Mouse (Mus musculus): ENCODE results near the gene Tbx6.
"Not testable (repeated sequence)": the region's sequence is repeated elsewhere in the genome, so short reads cannot be mapped to it uniquely, and the experiment has no call there.

Gene Tbx6

DNA sequence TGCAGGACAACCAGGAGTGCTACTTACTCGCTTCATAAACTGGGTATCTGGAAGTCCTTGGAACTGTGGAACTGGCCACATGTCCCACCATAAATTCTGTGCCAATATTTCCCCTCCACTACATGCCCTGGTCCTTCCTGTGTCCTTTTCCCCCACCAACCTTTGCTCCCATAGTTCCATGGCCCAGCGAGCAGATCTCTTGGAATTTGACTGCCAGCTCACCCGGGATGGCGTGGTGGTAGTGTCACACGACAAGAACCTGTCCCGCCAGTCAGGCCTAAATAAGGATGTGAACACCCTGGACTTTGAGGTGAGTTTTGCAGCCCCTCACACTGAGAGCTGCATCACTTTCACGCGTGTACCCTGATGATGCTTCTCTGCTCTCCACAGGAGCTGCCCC is 14.3 kb upstream of the Tbx6 start:
- in situ Hi-C loops (cut with MboI, MseI), result no loop called here

DNA sequence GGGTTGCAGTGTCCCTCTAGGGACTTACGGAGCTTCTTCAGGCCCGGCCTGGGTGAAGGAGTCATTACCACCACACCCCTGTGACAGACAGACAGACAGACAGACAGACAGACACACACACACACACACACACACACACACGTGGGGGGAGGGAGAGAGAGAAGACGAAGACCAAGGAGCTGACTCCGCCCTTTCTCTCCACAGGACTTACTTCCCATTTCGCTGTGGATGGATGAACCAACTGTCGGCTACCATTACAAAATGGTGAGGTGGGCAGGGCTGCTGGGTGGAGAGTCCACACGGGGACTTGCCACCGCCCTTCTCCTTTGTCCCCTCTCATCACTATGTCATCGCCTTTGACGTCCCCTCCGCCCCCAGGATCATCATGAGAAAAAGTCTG is 10.5 kb upstream of the Tbx6 start:
- in situ Hi-C loops (cut with MboI, MseI), result no loop called here

DNA sequence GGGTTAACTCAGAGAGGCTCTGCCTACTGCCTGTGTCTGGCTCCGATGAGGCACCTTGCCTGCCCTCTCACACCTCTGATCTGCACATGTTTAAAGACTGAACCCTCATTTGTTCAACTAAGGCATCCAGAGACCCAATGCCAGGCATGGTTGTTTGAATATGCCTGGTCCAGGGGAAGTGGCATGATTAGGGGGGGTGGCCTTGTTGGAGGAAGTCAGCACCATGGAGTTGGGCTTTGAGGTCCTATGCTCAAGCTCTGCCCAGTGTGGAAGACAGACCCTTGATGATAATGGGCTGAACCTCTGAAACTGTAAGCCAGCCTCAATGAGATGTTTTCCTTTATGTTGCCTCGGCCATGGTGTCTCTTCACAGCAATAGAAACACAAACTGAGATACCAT is 7.9 kb upstream of the Tbx6 start:
- in situ Hi-C loops (cut with MboI, MseI), result no loop called here

DNA sequence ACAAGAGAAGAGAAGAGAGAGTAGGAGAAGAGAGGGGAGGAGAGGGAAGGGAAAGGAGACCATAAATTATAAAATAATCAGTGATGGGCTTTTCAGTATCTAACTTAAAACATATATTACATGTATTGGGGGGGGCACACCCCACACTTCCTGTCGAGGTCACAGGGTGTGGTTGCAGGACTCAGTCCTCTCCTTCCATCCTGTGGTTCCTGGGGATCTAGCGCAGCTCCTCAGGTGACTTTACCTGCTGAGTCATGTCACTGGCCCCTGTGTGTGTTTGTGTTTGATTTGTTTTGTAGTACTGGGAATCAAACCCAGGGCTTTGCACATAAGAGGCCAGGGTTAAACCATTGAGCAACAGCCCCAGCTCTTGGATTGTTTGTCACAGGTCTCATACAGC is 6.8 kb upstream of the Tbx6 start:
- in situ Hi-C loops (cut with MboI, MseI), result no loop called here

DNA sequence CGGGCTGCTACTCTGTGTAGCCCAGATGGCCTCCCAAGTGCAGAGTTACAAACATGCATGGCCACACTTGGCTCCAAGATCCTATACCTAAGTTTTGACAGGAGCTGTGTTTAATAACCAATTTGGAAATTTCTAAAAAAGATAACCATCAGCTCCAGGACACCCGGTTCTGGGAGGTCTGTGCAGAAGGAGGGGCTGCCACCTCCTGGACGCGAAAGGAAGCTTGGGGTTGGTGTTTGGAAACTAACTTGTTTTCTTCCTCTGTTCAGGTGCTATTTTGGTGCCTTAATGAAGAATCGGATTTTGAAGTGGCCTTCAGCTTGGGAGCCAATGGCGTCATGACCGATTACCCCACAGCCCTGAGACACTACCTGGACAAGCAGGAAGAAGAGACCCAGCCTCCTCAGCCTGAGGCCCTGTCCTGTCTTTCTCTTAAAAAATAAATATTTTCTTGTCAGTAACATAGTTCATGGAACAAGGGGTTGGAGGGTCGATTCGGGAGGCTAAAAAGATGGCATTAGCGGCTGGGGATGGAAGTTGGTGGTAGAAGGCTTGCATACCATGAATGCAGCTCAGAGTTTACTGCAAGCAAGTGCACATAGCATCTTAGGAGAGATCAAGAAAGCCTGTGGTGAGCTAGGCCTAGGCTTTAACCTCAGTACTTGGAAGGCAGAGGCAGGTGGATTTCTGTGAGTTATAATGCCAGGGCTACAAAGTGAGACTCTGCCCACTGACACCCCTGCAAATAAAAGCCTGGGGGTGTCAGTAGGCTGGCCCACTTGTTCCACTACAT is 5.9 kb upstream of the Tbx6 start:
- in situ Hi-C loops (cut with MboI, MseI), result no loop called here

DNA sequence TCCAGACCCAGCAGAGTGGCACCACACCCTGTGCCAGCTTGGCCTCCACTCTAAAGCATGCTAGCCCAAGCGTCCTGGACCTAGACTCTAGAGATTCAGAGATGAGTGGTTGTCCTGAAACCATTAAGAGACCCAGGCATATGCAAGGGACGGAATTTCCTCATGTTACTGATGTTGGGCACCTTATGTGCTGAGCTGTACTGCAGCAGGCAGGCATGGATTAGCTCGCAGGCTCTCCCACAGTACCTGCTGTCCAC is 5.4 kb upstream of the Tbx6 start:
- in situ Hi-C loops (cut with MboI, MseI), result no loop called here

DNA sequence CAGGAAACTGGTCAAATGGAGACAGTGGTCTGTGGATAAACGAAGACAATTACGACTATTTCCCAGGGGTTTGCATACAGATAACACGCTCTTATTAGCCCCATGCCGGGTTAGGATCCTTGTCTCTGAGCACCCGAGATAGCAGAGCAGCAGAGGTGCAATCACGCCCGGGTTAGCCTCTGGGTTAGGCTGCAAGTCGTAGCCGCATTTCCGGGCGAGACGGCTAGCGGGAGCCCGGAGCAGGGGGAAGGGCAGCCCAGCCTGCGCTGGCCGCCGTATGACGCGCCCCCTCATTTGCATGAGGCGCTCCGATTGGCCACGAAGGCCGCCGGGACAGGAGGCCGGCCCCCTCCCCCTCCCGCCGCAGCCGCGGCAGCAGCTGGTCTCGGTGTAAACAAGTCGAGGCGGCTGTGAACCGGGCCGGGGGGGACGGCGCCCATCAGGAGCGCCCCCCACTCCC is 4.7 kb upstream of the Tbx6 start, which contains the start of gene Ypel3:
Ypel3 (plus strand) TSS at position 358 of the 460 bp plus-strand sequence.
- in situ Hi-C loops (cut with MboI, MseI), result no loop called here

DNA sequence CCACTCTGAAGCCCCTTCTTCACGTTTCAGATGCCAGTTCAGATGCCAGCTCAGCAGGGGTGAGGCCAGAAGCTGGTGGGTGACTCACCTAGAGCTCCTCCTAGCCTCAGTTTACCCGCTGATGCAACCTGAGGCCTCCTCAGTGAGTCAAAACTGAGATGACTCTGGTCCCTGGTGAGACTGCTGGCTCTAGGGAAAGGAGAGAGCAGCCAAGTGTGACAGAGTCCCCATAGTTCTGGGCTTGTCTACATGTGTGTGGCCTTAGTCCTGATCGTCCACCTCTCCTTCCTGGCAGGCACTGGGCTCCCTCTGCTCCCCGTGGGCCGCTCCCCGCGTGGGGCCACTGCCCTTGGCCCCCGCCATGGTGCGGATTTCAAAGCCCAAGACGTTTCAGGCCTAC is 3.8 kb upstream of the Tbx6 start:
- in situ Hi-C loops (cut with MboI, MseI), result no loop called here

DNA sequence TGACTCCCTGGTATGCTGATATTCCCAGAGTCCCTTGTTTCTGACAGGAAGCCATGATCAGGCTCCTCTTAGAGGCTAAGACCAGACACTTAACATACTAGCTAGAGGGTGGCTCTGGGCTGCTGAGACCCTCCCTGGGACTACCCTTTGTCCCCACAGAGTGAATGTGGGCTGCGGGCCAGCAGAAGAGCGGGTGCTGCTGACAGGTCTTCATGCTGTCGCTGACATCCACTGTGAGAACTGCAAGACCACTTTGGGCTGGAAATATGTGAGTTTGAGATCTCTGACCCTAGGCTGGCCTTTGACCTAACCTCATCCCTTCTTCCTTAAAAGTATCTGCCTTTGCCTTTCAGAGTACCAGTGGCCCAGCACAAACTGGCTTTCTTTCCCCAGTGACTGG is 3.1 kb upstream of the Tbx6 start:
- in situ Hi-C loops (cut with MboI, MseI), result no loop called here

DNA sequence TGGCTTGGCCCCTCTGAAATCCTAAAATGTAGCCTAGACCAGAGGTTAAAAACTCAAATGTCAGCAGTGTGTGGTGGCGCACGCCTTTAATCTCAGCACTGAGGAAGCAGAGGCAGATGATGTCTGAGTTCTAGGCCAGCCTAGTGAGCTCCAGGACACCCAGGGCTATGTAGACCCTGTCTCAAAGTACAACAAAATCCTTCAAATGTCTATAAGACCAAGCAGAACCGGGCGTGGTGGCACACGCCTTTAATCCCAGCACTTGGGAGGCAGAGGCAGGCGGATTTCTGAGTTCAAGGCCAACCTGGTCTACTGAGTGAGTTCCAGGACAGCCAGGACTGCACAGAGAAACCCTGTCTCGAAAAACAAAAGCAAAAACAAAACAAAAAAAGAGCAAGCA is 2.2 kb upstream of the Tbx6 start:
- in situ Hi-C loops (cut with MboI, MseI), result not testable (repeated sequence)

DNA sequence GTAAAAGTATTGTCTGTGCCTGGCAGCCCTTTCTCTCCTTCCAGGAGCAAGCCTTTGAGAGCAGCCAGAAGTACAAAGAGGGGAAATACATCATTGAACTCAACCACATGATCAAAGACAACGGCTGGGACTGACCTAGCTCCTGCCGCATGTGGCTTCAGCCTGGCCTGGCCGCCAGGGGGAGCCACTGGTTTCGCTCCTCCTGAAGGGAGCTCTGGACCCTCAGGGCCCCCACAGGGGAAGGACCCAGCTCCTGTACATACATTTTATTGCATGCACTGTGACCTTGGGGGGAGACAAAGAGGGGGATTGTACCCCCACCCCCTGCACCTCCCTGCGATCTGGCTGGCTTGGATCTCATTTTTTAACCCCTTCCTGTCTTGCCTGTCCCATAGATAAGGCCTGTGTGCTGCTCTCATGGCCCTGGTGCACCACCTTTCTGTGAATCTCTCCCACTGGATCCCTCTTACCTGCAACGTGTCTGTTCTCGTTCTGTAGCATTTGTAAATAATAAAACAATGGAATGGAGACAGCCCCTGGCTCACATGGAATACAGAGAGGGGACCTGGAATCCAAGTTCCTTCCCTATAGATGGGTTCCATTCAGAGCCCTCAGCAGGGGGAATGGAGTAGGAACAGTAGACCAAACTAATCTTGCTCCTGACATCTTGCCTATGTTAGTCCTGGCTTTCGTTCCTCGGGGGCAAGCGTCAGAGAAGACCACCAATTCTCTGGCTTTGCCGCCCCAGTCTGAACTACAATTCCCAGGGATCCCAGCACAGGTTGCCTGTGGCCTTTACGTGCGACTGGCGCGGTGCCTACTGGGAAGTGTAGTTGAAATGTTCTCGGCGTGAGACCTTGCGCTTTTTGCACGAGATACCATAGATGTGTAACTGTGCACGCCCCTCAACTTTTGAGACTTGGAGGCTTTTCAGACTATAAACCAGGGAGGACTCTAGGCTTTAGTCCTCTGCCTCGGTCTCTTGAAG is 1.0 kb upstream of the Tbx6 start:
- in situ Hi-C loops (cut with MboI, MseI), result no loop called here

DNA sequence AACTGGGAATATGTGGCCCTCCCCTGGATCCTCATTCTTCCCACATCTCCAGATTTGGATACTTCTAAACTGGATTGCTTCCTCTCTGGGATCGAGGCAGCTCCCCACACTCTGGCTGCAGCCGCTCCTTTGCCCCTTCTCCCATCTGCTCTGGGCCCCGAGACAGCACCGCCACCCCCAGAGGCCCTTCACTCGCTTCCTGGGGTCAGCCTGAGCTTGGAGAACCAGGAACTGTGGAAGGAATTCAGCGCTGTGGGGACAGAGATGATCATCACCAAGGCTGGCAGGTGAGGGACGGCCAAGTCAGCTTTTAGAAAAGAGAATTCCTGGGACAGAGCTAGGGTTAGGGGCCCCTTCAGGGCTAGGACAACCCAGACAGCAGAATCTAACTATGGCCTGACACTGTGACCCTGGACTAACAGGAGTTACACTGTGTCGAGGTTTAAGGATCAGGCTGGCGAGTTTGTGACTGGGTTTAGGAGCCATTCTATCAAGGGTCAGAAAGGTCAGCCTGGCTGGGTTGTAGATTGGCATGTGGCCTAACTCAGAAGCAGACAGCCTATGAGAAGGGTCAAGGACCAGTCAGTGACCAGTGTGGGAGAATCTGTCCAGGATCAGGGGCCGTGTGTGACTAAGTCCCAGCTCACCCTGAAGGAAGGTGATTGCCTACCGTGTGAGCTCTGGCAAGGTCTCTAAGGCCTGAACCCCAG is 533 bp downstream of the Tbx6 start:
- in situ Hi-C loops (cut with MboI, MseI), result no loop called here

DNA sequence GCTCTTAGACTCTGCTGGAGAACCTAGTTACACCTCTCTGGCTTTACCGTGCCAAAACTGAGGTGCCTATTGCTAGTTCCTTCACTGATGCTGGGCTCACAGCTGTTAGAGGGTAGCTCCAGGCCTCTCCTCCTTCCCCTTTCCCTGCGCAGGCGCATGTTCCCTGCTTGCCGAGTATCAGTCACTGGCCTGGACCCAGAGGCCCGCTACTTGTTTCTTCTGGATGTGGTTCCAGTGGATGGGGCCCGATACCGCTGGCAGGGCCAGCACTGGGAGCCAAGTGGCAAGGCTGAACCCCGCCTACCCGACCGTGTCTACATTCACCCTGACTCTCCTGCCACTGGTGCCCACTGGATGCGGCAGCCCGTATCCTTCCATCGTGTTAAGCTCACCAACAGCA is 1.4 kb downstream of the Tbx6 start:
- in situ Hi-C loops (cut with MboI, MseI), result no loop called here

DNA sequence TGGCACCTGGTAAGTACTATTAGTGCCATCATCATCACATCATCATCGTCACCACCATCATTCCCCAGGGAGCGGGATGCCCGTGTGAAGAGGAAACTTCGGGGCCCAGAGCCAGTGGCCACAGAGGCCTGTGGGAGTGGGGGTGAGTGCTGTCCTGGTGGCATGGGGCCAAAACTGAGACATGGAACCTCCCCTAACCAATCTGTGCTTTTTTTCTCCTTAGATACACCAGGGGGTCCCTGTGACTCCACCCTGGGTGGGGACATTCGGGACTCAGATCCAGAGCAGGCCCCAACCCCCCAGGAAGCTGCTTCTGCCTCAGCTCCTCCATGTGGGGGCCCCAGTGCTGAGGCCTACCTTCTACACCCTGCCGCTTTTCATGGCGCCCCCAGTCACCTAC is 3.2 kb downstream of the Tbx6 start:
- in situ Hi-C loops (cut with MboI, MseI), result no loop called here

DNA sequence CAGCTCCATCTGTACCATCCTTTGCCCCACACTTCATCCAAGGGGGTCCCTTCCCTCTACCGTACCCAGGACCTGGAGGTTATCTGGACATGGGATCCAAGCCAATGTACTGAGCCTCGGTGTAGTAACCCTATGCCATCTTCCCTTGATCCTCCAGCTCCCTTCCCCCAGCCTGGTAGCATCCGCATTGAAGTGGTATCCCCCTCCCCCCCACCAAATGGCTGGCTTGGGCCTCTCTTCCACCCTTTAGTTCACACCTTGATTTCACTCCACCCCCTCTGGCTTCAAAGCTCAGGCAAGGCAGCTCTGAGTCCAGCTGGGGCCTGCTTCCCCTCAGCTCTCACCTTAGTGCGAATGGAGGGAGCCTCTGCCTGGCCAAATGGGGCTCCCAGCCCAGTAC is 3.8 kb downstream of the Tbx6 start:
- in situ Hi-C loops (cut with MboI, MseI), result no loop called here

DNA sequence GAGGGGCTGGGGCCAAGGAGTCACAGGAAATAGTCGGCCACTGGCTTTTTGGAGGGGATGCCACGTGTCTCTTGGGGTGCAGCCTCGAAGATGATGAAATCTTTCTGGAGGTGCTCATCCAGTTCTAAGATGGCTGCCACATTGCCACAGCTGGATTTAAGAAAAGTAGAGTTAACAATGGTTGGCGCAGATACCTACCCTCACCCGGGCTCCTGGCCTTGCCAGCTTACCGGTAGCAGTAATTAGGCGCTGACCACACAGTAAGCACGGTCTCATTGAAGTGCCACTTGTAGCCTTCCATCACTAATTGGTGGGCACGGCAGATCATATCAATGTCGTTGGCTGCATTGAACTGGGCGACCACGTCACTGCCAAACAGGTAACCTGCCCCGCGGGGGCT is 4.9 kb downstream of the Tbx6 start:
- in situ Hi-C loops (cut with MboI, MseI), result no loop called here

DNA sequence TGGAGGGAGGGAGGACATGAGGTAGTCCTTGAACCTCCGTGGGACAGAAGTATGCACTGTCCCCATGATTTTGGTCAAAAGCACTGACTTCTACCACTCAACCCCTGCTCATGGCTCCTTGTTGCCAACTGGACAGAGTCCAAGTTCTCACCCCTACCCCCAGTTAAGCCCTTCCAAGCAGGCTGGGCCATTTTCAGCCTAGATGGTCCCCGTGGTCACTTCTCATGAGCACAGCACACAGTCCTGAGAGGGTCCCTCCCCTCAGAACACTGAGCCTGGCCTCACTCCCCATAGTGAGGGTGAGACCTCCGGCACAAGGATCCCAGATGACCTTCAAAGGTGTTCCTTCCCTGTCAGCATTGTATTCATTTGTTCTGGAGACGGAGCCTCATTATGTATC is 7.9 kb downstream of the Tbx6 start:
- in situ Hi-C loops (cut with MboI, MseI), result no loop called here

DNA sequence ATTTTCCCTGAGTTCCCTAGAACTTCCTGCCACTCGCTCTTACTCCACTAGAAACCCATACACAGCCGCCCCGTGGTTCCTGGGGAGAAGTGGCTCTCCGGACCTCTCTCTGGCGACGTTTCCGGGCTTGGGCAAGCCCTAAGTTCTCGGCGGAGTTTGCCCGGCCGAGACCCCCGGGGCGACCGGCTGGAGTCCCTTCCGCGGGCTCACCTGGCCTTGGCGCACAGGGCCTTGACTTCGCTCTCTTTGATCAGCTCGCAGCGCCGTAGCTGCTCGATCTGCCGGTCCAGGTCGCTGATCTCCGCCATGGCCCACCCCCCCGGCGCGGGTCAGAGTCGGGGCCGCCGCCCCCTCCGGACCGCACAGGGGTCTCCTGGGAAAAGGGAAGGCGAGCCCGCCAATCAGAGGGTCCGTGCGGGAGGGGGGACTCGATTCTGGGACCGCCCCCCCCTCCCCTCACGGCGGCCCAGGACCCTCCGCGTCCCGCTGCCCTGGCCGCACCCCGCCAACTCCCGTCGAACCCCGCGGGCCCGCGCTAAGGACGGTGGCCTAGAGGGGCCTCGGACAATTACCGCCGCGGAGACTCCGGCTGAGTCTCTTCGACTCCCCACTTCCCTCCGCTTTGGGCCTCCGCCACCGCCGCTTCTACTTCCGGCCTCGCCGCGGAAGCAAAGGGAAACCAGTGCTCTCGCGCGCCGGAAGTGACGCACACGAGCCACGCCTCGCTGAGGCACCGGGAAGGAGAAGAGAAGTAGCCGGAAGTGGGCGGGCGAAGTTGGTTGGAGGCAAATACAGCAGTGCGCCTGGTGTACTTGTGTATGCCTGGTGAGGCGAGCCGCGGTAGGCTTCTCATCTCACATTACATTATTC is 10.8 kb downstream of the Tbx6 start, which contains the start of gene Ppp4c:
Ppp4c (minus strand) TSS at position 646 of the 870 bp plus-strand sequence.
- in situ Hi-C loops (cut with MboI, MseI), result no loop called here

DNA sequence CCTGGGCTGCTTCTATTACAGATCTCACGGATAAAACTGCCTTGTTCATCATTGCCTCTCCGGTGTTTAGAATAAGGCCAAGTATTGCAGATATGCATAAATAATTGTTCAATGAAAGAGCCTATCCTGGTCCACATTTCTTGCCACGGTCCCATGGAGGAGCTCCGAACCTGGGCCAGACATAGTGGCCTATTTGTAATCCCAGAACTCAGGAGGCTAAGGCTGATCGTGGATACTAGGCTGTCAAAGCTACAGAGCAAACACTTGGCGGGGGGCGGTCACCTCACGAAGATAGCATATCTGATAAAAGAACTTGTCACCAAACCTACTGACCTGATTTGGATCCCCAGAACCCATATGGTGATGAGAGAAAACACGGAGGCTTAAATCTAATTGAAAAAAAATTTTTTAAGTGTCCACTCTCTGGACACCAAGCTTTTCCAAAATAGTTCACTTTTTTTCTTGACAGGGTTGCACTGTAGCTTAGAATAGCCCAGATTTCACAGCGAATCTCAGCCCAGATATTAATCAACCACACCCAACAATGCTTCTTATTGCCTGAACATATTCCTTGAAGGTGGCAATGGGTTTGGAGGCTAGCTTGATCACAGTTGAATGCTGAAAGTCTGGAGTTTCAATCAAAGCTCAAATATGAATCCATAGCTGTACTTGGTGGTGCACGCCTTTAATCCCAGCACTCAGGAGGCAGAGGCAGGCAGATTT is 11.6 kb downstream of the Tbx6 start:
- in situ Hi-C loops (cut with MboI, MseI), result no loop called here

DNA sequence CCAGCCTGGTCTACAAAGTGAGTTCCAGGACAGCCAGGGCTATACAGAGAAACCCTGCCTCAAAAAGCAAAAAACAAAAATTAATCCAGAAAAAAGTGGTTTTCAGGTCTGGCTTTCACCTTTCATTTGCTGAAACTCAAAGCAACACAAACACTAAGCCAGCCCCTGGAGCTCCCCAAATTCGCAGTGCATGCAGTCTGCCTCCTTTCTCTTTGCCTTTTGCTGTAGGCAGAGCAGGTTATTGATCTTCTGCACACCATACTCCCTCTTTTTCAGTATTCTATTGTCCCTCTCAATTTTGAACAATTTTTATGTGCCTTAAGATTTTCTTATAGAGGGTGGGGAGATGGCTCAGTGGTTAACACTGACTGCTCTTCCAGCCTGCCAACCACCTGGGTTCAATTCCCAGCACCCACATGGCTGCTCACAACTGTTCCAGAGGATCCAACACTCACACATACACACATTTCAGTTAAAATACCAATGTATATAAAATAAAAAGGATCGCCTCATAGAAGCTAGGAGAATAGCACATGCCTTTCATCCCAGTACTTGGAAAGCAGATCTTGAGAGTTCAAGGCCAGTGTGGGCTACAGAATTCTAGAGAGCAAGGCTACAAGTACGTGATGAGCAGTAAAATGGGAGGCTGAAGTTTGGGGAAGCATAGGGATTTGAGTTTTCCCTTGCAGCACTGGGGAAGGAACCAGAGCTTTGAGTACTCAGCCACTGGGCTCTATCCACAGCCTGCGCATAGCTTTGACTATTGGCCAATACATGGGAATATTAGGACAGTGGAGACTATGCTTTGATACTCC is 12.4 kb downstream of the Tbx6 start:
- in situ Hi-C loops (cut with MboI, MseI), result no loop called here

Data from T-helper 2 cell (primary cell).